Mouse (Mus musculus) layer of hippocampus, adult 9-10 months (tissue): ENCODE results near the gene E130218I03Rik.

Experiments
- DNase-seq: peaks from one replicate; pipeline ENCODE4 v3.0.0; 2022; ENCODE audit warnings: low spot score

E130218I03Rik gene

DNA sequence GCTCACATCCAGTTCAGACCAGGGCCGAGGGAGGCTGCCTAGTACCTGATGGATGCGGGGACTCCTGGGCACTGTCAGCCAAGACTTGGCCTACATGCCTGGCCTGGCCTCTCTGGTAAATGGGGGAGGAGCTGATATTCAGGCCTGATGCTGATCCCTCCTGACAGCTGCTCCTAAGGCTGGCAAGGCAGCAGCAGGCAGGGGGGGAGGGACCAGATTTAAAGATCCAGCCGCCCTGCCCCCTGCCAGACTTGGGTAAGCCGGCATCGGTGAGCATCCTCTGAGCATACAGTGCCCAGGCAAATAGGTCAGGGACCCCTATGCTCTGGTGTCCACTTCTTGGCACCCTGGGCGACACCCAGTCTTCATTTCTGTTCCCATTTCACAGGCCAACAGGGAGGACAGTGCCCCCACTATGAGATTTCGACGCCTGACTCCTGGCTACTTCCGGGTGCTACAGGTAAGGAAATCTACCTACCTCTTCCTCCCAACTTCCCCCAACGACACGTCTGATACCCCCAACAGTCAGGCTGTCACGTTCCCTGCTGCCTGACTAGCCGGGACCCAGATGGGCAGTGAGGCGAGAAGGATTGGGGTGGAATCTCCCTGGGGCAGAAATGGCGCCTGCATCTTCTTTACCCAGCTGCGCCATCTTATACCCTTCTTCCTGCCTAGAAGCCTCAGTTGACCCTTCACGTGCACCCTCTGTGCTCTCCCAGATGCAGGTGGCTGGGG, at the start of gene E130218I03Rik:
E130218I03Rik (plus strand) TSS at position 147 of the 735 bp plus-strand sequence.
- no peak for DNase-seq

DNA sequence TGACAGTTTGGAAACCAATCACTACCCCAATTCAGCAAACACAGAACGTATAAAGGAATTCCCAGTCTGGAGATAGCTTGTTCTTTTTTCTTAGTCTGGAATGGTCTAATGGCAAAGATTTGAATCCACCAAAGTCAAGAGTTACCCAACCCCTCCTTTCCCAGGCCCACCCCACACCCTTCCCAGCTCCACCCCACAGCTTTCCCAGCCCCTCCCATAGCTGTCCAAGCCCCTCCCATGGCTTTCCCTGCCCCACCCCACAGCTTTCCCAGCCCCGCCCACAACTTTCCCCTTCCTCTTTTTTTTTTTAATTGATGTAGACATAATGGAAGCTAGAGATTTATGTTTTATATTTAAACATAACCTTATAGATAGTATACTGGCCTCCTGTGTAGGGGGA, 44.1 kb upstream of the E130218I03Rik start:
- no peak for DNase-seq

DNA sequence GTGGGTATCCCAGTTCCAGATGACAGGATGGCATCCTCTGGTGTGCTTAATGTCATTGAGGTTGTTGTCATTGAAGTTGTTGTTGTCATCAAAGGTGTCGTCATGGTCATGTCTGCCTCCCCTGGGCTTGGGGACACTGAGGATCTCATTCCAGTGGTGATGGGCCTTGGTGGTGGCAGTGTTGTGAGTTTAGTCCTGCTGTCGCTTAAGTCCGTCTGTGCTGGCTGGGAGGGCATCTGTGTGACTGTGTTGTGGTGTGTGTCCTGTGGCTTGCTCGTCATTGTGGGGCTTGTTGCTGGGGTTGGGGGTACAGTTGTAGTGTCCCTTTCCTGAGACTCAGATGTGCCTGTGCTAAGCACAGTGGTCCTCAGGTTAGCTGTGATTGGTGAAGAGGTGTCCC, 40.6 kb upstream of the E130218I03Rik start, which contains the start of gene Gm7534:
Gm7534 (minus strand) TSS at position 101 of the 400 bp plus-strand sequence.
- DNase-seq = no peak

DNA sequence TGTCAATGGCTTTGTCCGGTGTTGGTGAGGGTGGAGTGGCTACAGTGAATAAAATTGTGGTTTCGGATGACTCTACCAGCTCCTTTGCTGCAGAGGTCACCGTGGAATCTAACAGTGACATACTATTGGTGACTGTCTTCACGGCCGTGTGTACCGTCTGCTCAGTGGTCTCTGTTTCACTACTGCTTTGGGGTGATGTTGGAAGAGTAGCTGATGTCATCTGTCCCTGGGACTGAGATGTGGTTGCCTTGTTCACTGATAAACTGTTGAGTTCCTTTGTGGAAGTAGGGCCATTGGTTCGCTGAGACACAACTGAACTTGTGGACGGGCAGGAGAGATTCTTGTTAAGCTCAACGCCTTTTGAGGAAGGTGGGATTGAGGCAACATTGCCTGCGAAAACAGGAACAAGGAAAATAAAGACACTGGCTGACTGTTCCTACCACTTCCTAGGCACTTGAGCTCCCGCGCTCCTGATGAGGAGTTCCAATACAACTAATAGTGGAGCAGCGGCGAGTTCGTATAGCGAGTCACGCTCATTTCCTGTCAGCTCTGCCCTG, 40.0 kb upstream of the E130218I03Rik start:
- no peak for DNase-seq

DNA sequence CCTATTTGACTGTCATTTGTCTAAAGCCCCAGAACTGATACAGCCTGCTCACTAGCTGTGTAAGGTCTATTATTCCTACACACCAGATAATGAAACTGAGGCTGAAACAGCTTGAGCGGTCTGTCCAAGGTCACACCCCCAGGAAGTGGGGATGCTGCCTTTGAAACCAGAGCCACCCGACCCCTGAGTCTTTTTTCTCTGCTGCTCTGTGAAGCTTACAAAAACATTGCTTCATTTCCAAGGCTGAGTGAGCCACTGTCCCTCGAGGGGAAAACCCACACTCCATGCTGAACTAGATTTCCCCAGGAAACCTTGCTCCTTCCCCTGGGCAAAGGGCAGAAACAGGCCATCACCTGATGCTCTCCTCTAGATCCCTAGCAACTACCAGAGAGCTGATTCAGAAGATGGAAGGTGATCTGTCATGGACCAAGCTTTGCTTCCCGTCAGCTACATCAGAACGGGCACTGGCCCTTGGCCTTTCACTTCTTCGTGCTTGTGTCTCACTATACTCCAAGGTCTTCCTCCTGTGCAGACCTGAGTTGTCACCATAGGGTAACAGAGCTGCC, 36.9 kb upstream of the E130218I03Rik start:
- no peak for DNase-seq

DNA sequence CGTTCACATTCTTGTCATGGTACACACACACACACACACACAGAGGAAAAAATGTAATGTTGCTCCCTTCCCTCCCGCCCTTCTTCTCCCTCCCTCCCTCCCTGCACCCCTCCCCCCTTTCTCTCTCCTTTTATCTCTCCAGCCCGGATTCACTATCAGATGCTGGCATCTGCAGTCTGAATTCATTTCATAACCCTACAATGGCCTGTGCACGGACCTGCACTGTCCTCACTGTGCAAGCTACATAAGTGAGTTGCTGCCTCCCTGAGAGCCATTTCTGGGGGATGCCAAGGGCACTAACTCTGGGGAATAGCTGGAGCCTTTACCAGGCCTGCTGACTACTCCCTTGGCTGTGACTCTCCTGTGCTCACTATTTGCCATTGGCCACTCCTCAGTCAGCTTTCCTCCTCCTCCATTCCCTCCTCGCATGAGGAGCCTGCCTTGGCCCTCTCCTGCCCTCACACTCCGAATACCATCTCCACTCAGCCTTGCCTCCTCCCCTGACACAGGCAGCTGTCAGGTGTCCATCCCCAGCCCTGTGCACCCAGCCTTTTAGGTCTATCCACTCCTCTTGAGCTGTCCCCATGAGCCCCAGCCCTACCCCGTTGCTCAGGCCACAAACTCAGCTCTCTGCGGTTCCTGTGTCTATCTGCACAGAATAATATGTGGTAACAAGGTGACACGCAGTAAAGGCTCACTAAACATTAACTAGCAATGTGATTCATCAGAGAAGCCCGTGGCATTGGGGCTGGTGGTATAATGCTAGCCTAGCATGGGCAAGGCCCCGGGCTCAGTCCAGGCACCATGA, 20.5 kb upstream of the E130218I03Rik start:
- DNase-seq = no peak

DNA sequence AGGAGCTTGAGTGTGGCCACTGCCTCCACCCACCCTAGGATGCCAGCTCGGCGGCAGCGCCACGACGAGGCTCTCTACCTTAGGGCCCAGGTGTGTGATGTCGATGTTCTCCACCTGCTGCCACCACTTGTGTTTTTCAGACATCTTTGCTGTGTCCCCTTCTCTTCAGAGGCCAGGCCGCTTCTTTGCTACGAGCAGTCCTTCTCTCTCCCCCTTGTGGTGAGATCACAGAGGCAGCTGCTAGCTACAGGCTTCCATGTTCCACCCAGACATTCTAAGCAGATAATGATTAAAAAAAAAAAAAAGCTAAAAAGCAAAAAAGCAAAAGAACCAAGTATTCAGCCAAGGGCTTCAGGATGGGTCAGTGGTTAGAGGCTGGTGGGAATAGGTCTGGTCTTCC, 16.3 kb upstream of the E130218I03Rik start, which contains the start of gene Catsper4:
Catsper4 (minus strand) TSS at position 190 of the 400 bp plus-strand sequence.
- no peak for DNase-seq

DNA sequence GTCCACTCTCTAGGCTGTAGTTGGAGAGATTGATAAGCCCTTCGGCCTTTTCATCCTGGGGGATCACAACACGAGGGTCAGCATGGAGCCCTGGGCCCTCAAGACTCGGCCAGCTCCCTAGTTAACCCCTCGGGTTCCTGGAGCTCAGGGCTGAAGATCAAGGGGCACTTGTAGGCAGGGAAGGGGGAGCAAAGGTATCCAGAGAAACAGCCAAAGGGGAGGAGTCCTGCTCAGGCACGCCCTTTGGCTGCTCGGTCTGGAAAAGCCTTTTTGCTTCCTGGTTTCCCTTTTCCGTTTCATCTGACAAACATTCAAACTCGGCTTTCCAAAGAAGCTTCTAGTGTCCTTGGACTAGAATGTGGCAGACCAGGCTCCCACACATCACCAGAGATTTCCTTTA, 13.0 kb upstream of the E130218I03Rik start:
- no peak for DNase-seq

DNA sequence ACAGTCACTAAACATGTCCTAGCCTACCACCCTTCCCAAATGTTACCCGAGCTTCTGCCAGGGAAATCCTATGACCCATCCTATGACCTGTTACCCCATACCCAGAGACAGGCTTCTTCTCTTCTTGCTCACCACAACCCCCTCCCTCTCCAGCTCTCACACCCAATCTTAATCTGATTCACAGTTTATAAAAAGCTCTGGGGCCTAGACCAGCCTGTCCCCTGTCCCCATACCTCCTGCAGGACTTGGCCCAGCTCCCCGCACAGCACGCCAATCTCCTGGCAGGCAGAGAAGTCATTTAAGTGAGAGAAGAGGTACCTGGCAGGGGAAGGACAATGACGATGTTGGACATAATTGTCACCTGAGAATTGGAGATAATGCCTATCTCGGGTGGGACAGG, 8.6 kb upstream of the E130218I03Rik start:
- no peak for DNase-seq

DNA sequence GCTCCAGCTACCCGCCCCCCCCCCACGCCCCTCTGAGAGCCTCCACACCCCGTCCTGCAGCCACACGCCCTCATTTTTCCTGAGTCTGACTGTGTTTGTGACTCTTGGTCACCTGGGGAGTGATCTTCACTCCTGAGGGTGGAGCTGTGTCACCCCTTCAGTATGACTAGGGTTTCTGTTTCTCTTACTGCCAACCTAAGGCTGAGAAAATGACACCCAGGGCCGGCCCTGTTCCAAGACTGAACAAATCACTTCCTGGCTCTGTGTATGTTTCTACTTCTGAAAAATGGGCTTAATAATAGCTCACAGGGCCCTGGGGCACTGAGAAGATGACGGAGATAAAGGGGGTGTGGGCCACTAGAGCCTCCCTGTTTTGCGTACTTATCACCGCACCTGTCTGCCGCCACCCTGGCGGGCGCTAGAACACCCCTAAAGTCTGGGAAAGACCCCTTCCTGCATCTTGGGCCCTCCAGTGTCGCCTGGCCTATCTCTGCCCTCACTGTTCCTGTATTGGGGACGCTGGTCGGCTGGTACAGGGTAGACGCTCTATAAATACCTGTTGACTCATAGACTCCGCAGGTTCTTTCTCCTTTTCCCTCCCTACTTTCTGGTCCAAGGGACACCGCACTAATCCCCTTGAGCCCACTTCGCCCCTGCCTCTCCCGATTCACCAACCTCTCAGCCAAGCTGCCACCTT, 5.7 kb upstream of the E130218I03Rik start:
- no peak for DNase-seq

DNA sequence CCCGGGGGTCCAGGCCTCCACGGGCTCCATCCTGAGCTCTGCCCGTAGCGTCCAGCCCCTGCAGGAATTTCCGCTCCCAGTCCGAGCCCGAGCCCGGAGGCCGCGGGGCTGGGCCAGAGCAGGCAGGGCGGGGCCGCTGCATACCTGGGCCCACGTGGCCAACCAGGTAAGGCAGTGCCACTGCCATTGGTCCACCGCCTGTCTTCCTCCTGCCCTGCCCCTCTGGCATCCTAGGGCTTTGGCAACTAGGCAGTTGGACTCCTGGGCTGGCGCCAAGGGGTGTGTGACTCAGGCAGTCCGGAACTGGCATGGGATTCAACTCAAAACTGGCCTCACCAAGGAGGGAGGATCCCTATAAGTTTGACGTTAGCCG, 5.2 kb upstream of the E130218I03Rik start, which contains the start of gene Cnksr1:
Cnksr1 (minus strand) TSS at position 121 of the 373 bp plus-strand sequence.
- DNase-seq = no peak

DNA sequence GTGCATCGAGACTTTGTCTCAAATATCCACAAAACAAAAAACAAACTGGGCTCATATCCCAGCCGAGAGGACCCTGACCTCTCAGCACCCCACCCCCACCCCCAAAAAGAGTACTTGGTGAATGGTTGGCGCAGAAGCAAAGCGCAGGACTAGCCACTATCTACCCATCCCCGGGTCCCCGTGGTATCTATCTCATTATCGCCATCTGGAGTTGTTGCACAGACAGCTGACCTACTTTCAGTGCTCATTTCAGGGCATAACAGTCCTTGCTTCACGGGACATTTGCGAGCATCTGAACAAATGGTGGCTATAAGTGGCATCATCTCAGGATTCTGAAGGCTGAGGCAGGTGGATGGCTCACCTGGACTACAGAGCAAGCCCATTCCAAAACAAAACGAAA, 4.8 kb upstream of the E130218I03Rik start:
- no peak for DNase-seq

DNA sequence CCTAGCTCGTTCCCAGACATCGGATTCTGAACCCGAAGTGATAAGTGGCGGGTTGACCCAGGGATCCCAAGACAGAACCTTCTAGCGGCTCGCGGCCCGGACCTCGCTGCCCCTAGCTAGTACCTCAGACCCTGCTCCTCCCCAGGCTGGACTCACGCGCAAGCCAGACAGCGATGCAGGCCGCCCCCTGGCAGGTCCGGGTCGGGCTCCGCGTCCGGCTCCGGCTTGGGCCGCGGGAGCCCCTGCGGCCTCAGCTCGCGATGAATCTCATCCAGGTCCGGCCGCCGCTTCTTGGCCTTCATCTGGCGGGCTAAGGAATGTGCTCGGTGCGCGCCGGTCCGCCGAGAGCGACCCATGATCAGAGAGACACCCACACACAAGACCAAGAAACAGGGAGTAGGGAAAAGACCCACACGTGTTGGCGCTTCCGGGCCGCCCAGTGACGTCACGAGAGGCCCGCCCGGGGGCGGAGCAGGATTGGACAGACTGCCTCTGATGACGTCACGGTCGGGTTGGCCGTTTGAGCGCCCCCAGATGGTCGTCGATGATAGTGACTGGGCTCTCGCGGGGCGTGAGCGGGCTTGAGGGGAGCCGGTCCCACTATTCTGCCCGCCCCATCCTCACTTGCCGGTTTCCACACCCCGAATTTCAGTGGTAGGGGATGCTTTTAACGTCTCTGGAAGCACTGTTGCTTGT, 1.8 kb downstream of the E130218I03Rik start, which contains the start of gene Zfp593:
Zfp593 (minus strand) TSS at position 445 of the 696 bp plus-strand sequence.
- peak; percentile 88 for DNase-seq

DNA sequence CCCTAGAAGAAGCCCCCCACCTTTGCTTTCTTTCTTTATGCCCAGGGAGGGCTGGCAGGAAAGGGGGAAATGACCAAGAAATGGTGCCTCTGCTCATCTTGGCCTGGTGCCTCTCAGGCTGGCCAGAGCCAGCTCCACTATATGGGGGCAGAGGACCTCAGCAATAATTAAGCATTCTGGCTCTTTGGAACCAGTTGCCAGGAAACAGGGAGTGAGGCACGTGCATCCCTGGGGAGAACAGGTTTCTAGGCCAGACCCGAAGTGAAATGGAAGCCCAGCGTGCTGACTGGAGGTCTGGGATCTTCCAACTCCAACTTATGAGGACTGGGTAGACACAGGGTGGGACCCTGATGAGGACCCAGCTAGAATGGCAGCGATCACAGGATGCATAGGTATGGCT, 2.8 kb downstream of the E130218I03Rik start:
- DNase-seq = no peak

DNA sequence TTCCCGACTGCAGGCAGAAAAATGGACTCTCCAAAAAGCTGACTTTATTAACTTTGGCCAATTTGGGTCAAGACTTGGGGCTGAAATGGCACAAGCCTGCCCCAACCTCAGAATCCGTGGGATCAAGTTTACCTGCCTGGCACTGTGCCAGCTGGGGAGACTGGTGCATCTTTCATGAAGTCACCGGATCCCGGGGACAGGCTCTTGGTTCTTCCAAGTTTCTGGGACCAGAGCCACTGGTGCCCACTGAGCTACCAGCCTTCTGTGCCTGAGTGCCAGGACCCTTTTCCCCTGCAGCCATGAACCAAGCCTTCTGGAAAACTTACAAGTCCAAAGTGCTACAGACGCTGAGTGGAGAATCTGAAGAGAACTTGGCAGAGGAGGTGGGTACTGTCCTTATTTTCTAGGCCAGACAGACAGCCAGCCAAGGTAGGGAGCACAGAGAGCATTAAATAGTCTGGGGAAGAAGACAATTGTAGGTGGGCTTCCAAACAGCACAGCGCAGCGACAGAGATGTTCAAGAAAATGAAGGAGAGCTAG, 3.3 kb downstream of the E130218I03Rik start, which contains the start of gene Gm30191:
Gm30191 (plus strand) TSS at position 217 of the 540 bp plus-strand sequence.
- DNase-seq = no peak

DNA sequence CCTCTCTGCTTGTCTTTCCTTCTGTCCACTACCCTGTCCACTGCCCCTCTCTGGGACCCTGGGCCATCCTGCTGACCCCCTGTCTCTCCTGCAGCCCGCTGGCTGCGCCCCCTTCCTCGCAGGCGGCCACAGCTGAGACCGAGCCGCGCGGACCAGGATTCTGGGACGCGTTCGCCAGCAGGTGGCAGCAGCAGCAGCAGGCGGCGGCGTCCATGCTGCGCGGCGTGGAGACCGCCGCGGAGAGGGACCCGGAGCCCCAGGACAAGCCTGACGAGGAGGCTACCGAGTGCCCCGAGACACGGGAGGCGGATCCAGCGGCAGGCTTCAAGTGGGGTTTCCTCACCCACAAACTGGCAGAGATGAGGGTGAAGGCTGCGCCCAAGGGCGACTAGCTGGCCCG, 6.2 kb downstream of the E130218I03Rik start:
- DNase-seq = no peak

DNA sequence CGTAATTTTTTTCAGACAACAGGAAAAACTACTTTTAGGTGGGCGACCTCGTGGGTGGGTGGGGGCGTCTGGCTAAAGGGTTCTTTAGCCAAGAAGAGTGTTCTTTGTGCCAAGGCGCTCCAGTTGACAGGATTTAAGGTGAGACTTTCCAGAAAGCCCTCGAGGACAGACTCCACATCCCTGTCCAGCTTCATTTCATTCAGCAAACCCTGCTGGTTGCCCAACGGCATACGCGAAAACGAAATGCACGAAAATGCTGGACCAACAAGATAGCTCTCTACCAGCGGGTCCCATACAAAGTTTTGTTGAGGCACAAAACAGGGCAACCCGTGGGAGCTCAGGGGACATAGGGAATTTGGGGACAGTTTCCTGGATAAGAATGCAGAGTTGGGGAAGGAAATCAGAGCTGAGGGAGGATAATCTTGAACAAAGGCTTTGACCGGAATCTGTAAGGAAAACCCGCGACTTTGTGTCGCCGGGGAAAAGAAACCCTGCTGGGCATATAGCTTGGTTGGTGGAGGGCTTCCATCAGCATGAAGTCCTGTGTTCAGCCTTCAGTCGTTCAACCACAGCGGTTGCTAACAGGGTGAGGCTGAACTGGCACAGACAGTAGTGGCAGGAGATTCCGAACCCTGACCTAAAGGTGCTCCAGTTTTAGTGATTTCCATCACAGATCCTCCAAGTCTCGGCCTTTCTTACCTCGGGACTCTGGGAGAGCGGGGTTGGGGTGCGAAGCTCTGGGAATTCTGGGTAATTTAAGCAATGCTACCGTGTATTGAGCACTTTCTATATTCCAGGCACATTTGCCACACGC, 6.9 kb downstream of the E130218I03Rik start:
- no peak for DNase-seq

DNA sequence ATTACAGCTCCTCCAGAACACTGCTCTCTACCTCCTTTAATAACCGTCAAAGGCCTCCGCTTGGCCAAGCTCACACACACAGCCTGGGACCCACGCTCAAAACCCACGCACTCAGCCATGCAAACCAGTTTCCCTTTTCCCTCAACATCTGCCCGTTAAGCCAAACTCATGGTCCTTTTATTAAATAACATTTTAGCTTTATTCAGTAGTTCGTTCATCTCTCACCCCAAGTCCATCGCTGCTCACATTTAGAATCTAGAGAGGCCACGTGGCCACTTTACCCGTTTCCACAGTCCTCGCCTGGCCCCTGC, 7.4 kb downstream of the E130218I03Rik start:
- DNase-seq = no peak

DNA sequence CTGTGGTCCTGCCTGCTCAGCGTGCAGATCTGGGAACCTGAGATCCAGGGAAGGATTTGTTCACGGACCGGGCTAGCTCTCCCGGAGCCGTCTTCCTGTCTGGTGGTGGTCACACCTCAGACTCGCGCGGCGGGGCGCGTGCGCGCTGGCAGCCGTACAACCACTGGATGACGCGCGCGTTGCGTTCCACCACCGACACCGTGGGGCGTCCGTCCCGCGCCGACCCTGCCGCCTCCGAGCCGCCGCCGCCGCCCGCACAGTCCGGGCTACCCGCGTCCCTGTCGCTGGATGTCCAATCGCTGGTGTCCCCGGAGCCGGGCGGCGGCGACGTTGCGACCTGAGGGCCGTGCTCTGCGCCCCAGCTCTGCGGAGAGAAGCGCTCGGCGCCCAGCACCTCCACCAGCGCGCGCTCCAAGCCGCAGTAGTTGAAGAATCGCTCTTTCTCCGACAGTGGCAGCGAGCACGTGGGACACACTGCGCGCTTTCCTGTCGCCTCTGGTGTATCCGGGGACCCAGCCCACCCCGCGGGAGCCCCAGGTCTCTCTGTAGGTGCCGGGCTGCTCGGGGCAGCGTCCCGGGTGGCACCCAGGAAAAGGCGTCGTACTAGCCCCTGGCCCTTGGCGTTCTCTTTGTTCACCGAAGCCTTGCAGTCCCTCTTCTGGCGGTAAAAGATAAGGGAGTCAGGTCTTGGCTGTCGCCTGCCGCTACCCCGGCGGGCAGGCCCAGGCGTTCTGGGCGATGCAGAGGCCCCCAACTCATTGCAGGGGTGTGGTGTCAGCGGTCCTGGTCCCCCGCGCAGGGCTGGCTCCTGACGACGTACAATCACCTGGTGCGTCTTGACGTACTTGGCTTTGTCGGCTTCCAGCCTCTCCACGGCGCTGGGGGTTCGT, 8.0 kb downstream of the E130218I03Rik start:
- DNase-seq = no peak
